Mouse (Mus musculus) heart, postnatal 0 days (tissue): ENCODE data around the gene Cd63. TPM values are rescaled to one million over a fixed set of nuclear protein-coding genes. Genes with fewer than 3 reads are reported as not detected.

ENCODE experiments used
- ATAC-seq: fragments of 200-750 bp; cut with Nextera tagmentation; 2 replicates; pipeline ENCODE4 v1.8.0; 2017; ENCODE audit warnings: low read depth, moderate number of reproducible peaks, moderate library complexity; ENCODE audit not compliant: insufficient read depth
- DNase-seq: peaks from one replicate; pipeline ENCODE4 v3.0.0-alpha.2; 2016; ENCODE audit warnings: low spot score
- H3K27ac ChIP-seq: fragments of 300-500 bp; sonication (generic); 2 replicates; pipeline ENCODE4 v1.5.1; 2014; ENCODE audit warnings: low read depth, mild to moderate bottlenecking
- H3K27me3 ChIP-seq: fragments of 300-500 bp; sonication (generic); 2 replicates; pipeline ENCODE4 v1.6.1; 2014; ENCODE audit warnings: low read length, mixed read lengths; ENCODE audit not compliant: control insufficient read depth, insufficient read depth
- H3K36me3 ChIP-seq: fragments of 300-500 bp; sonication (generic); replicated peaks from 2 replicates; pipeline ENCODE4 v1.6.1; 2014; ENCODE audit warnings: low read length, mixed read lengths; ENCODE audit not compliant: control insufficient read depth, insufficient read depth
- H3K4me1 ChIP-seq: fragments of 300-500 bp; sonication (generic); 2 replicates; pipeline ENCODE4 v1.6.1; 2014; ENCODE audit warnings: antibody characterized with exemption; ENCODE audit not compliant: control insufficient read depth, insufficient read depth
- H3K4me2 ChIP-seq: fragments of 300-500 bp; sonication (generic); 2 replicates; pipeline ENCODE4 v1.6.1; 2014; ENCODE audit warnings: low read depth, mild to moderate bottlenecking, low read length, moderate library complexity
- H3K4me3 ChIP-seq: fragments of 300-500 bp; sonication (generic); 2 replicates; pipeline ENCODE4 v1.5.1; 2014; ENCODE audit warnings: low read depth, low read length
- H3K9ac ChIP-seq: fragments of 300-500 bp; sonication (generic); replicated peaks from 2 replicates; pipeline ENCODE4 v1.6.1; 2014; ENCODE audit warnings: low read depth, low read length, mixed read lengths
- H3K9me3 ChIP-seq: fragments of 300-500 bp; sonication (generic); replicated peaks from 2 replicates; pipeline ENCODE4 v1.6.1; 2016; ENCODE audit warnings: low read length; ENCODE audit not compliant: control insufficient read depth
- CTCF ChIP-seq: IDR thresholded peaks from 2 replicates; pipeline ENCODE4 v1.5.1; 2016; ENCODE audit warnings: antibody characterized with exemption, control low read depth, low read depth
- EP300 ChIP-seq: IDR thresholded peaks from 2 replicates; pipeline ENCODE4 v1.6.1; 2016; ENCODE audit warnings: antibody characterized with exemption, low read depth
- WGBS: fragments of 180-500 bp; shearing (Covaris S2); extraction: QIAGEN DNeasy Blood & Tissue Kit; methylation state at CpG from one replicate; pipeline ENCODE4 v1.1.7; 2014; 5-methylcytosine and 5-hydroxymethylcytosine counted together
- polyA plus RNA-seq: library from polyadenylated mRNA; unstranded; fragments of >200 nt; fragmentation: Nextera tagmentation; extraction: Ambion mirVana; gene quantifications from 2 replicates; pipeline ENCODE4 v1.2.1, GENCODE M21; 2015
- total RNA-seq: library from RNA; depleted of rRNA; stranded (reverse); fragments of >200 nt; gene quantifications from 2 replicates; pipeline ENCODE4 v1.2.3, GENCODE M21; 2014; ENCODE audit warnings: low replicate concordance

Cd63 gene
- total and polyA plus RNA-seq, 2 experiments from 2014 or later, result 72.6 to 381 TPM

- WGBS, result 76% methylated on average over 8 of the region's 8 CpGs
- peaks cover 14% of the 10 kb centered on the region; the same call in 1 of the 2 replicates for H3K27me3 ChIP-seq
- H3K9ac ChIP-seq, result no peak overlapping the region
- H3K36me3 ChIP-seq, result no peaks in the 10 kb centered on the region
- ATAC-seq, result no peak
- no peak overlapping the region for H3K27ac ChIP-seq
- peak overlapping the region; percentile 81 for H3K4me2 ChIP-seq
- H3K9me3 ChIP-seq, result no peaks in the 10 kb centered on the region
- H3K4me3 ChIP-seq, result 0 out of 2 replicates have a peak overlapping the region, but pooled peaks have one; percentile 55
- no peak for DNase-seq
- peaks cover 23% of the 10 kb centered on the region; the same call in 1 of the 2 replicates for H3K4me1 ChIP-seq
- TF ChIP-seq CTCF (no peak), EP300 (no peak)
These were observed 35.1 kb downstream of the Cd63 start for GRCm38 (mm10) chr10:128935826-128936440.

GRCm38 (mm10) chr10:128937756-128938390, 37.1 kb downstream of the Cd63 start:
- 58% methylated on average over 12 of the region's 12 CpGs for WGBS
- Histone ChIP-seq H3K4me1 (peaks cover 16% of the 10 kb centered on the region; the same call in 1 of the 2 replicates), H3K36me3 (no peaks in the 10 kb centered on the region), H3K9me3 (no peaks in the 10 kb centered on the region), H3K27me3 (peaks cover 14% of the 10 kb centered on the region; the same call in 1 of the 2 replicates), H3K27ac (peak overlapping the region; percentile 64), H3K9ac (no peak overlapping the region), H3K4me3 (no peak overlapping the region), H3K4me2 (no peak overlapping the region)
- TF ChIP-seq CTCF, result no peak
- no peak for TF ChIP-seq EP300
- ATAC-seq (no peak), DNase-seq (no peak)

GRCm38 (mm10) chr10:128938457-128938856, 37.7 kb downstream of the Cd63 start:
- WGBS, result 50% methylated on average over 9 of the region's 9 CpGs
- no peak overlapping the region for H3K4me3 ChIP-seq
- no peak for TF ChIP-seq CTCF
- TF ChIP-seq EP300, result no peak
- H3K9ac ChIP-seq, result no peak overlapping the region
- peaks cover 15% of the 10 kb centered on the region; the same call in 1 of the 2 replicates for H3K4me1 ChIP-seq
- no peaks in the 10 kb centered on the region for H3K9me3 ChIP-seq
- H3K27me3 ChIP-seq, result peaks cover 11% of the 10 kb centered on the region; the same call in 1 of the 2 replicates
- DNase-seq (no peak), ATAC-seq (peak; percentile 75)
- H3K27ac ChIP-seq, result peak overlapping the region; percentile 64
- H3K4me2 ChIP-seq, result no peak overlapping the region
- H3K36me3 ChIP-seq, result no peaks in the 10 kb centered on the region

GRCm38 (mm10) chr10:128938974-128939373, 38.2 kb downstream of the Cd63 start:
- H3K9me3 ChIP-seq, result no peaks in the 10 kb centered on the region
- DNase-seq (no peak), ATAC-seq (0 out of 2 replicates have a peak, but pooled peaks have one; percentile 28)
- no peak overlapping the region for H3K4me2 ChIP-seq
- no peak overlapping the region for H3K9ac ChIP-seq
- no peak for TF ChIP-seq CTCF
- TF ChIP-seq EP300, result no peak
- H3K27ac ChIP-seq, result peak overlapping the region; percentile 64
- H3K27me3 ChIP-seq, result peaks cover 10% of the 10 kb centered on the region; the same call in 1 of the 2 replicates
- no peaks in the 10 kb centered on the region; the same call in 1 of the 2 replicates for H3K36me3 ChIP-seq
- H3K4me3 ChIP-seq, result no peak overlapping the region
- WGBS, result 46% methylated on average over 5 of the region's 5 CpGs
- peaks cover 15% of the 10 kb centered on the region; the same call in 1 of the 2 replicates for H3K4me1 ChIP-seq

GRCm38 (mm10) chr10:128940475-128941061, 39.8 kb downstream of the Cd63 start:
- H3K27me3 ChIP-seq, result no peaks in the 10 kb centered on the region
- H3K9ac ChIP-seq, result no peak overlapping the region
- TF ChIP-seq EP300 (no peak), CTCF (no peak)
- H3K27ac ChIP-seq, result no peak overlapping the region
- no peak for DNase-seq
- no peaks in the 10 kb centered on the region; the same call in 1 of the 2 replicates for H3K36me3 ChIP-seq
- H3K4me3 ChIP-seq, result no peak overlapping the region
- 77% methylated on average over 10 of the region's 10 CpGs for WGBS
- no peak overlapping the region for H3K4me2 ChIP-seq
- H3K4me1 ChIP-seq, result 0 out of 2 replicates have a peak, but pooled peaks cover 7% of the 10 kb centered on the region
- ATAC-seq, result no peak
- H3K9me3 ChIP-seq, result no peaks in the 10 kb centered on the region
